Mouse (Mus musculus) ES-Bruce4 (cell line): Measurements from ENCODE around the gene Glg1. TPM values are rescaled to one million over a fixed set of nuclear protein-coding genes. Genes with fewer than 3 reads are reported as not detected.

Experiments
- H3K27ac ChIP-seq: 2 replicates; pipeline ENCODE4 v1.5.1; 2012; ENCODE audit warnings: low read length, inconsistent platforms; ENCODE audit not compliant: insufficient read depth
- H3K27me3 ChIP-seq: 2 replicates; pipeline ENCODE4 v1.6.1; 2012; ENCODE audit warnings: mild to moderate bottlenecking, low read length, inconsistent platforms; ENCODE audit not compliant: control insufficient read depth, poor library complexity, insufficient read depth, severe bottlenecking
- H3K36me3 ChIP-seq: 2 replicates; pipeline ENCODE4 v1.6.1; 2012; ENCODE audit warnings: inconsistent platforms, mild to moderate bottlenecking, low read length, moderate library complexity; ENCODE audit not compliant: control insufficient read depth, poor library complexity, insufficient read depth, severe bottlenecking
- H3K4me1 ChIP-seq: one replicate; pipeline ENCODE4 v1.8.1; 2011; ENCODE audit warnings: low read length; ENCODE audit not compliant: control insufficient read depth, insufficient read depth
- H3K4me3 ChIP-seq: 2 replicates; pipeline ENCODE4 v1.5.1; 2011; ENCODE audit warnings: low read depth, mild to moderate bottlenecking, low read length
- H3K9ac ChIP-seq: 2 replicates; pipeline ENCODE4 v1.6.1; 2012; ENCODE audit warnings: low read depth, mild to moderate bottlenecking, inconsistent platforms; ENCODE audit not compliant: poor library complexity, severe bottlenecking
- H3K9me3 ChIP-seq: replicated peaks from 2 replicates; pipeline ENCODE4 v1.6.1; 2012; ENCODE audit warnings: mild to moderate bottlenecking, low read length, inconsistent platforms; ENCODE audit not compliant: control insufficient read depth, poor library complexity, insufficient read depth, severe bottlenecking
- CTCF ChIP-seq: IDR thresholded peaks from one replicate; pipeline ENCODE4 v1.8.1; 2011; ENCODE audit warnings: low read depth, low read length
- EP300 ChIP-seq: IDR thresholded peaks from 2 replicates; pipeline ENCODE4 v1.6.1; 2011; ENCODE audit warnings: low read depth, low read length; ENCODE audit not compliant: insufficient read depth
- POLR2A ChIP-seq: IDR thresholded peaks from one replicate; pipeline ENCODE4 v1.8.1; 2011; ENCODE audit warnings: low read length; ENCODE audit not compliant: insufficient read depth
- polyA plus RNA-seq: library from polyadenylated mRNA; stranded (reverse); fragments of >200 nt; gene quantifications from 2 replicates; pipeline ENCODE4 v1.2.4, GENCODE M21; 2011; ENCODE audit warnings: low read depth; ENCODE audit not compliant: missing spikeins, insufficient read depth, insufficient read length

The Glg1 gene
- polyA plus RNA-seq, 1 experiment = 78.3 TPM

GRCm38 (mm10) chr8:111299821-111300568 lies 41.0 kb upstream of the Glg1 start, which contains the start of gene Rfwd3:
Rfwd3 (minus strand) TSS chr8:111300222.
- H3K9me3 ChIP-seq = no peaks in the 10 kb centered on the region
- H3K27ac ChIP-seq = peak within 1 kb of the TSS; percentile 94
- peaks cover 19% of the 10 kb centered on the region for H3K36me3 ChIP-seq
- H3K27me3 ChIP-seq = no peaks in the 10 kb centered on the region
- peaks cover 2% of the 10 kb centered on the region for H3K4me1 ChIP-seq
- peak within 1 kb of the TSS; percentile 93 for H3K9ac ChIP-seq
- TF ChIP-seq CTCF (no peak), EP300 (no peak), POLR2A (peak; percentile 25)
- peak within 1 kb of the TSS; percentile 78 for H3K4me3 ChIP-seq

GRCm38 (mm10) chr8:111299363-111299820 lies 40.4 kb upstream of the Glg1 start:
- Histone ChIP-seq H3K27me3 (no peaks in the 10 kb centered on the region), H3K27ac (peak overlapping the region; percentile 58), H3K36me3 (peaks cover 25% of the 10 kb centered on the region), H3K4me1 (peaks cover 2% of the 10 kb centered on the region), H3K9me3 (no peaks in the 10 kb centered on the region), H3K9ac (peak overlapping the region; percentile 93), H3K4me3 (peak overlapping the region; percentile 78)
- no peak for TF ChIP-seq POLR2A
- no peak for TF ChIP-seq EP300
- no peak for TF ChIP-seq CTCF

- H3K9ac ChIP-seq = peak overlapping the region; percentile 26; the same call in 1 of the 2 replicates
- H3K36me3 ChIP-seq = peaks cover 38% of the 10 kb centered on the region
- no peaks in the 10 kb centered on the region for H3K27me3 ChIP-seq
- TF ChIP-seq CTCF (no peak), EP300 (no peak), POLR2A (no peak)
- H3K4me3 ChIP-seq = no peak overlapping the region
- no peak overlapping the region for H3K27ac ChIP-seq
- H3K9me3 ChIP-seq = no peaks in the 10 kb centered on the region
- H3K4me1 ChIP-seq = peaks cover 2% of the 10 kb centered on the region
Measured at GRCm38 (mm10) chr8:111298011-111298410, 39.0 kb upstream of the Glg1 start.

GRCm38 (mm10) chr8:111291733-111292132 lies 32.7 kb upstream of the Glg1 start:
- peaks cover 92% of the 10 kb centered on the region for H3K36me3 ChIP-seq
- H3K27ac ChIP-seq = peak overlapping the region; percentile 58; the same call in 1 of the 2 replicates

GRCm38 (mm10) chr8:111290586-111290985 lies 31.6 kb upstream of the Glg1 start:
- no peak for TF ChIP-seq CTCF
- no peak for TF ChIP-seq EP300
- TF ChIP-seq POLR2A = no peak
- peaks cover 93% of the 10 kb centered on the region for H3K36me3 ChIP-seq
- H3K27me3 ChIP-seq = no peaks in the 10 kb centered on the region

More at GRCm38 (mm10) chr8:111291733-111292132, 32.7 kb upstream of the Glg1 start:
- TF ChIP-seq CTCF (no peak), EP300 (no peak), POLR2A (no peak)
- Histone ChIP-seq H3K4me1 (no peaks in the 10 kb centered on the region), H3K4me3 (no peak overlapping the region), H3K27me3 (no peaks in the 10 kb centered on the region), H3K9me3 (no peaks in the 10 kb centered on the region), H3K9ac (no peak overlapping the region)

GRCm38 (mm10) chr8:111285603-111286002 lies 26.6 kb upstream of the Glg1 start:
- peaks cover 89% of the 10 kb centered on the region for H3K36me3 ChIP-seq
- no peak for TF ChIP-seq EP300
- TF ChIP-seq POLR2A = no peak
- no peak for TF ChIP-seq CTCF
- H3K9me3 ChIP-seq = no peaks in the 10 kb centered on the region
- H3K27me3 ChIP-seq = no peaks in the 10 kb centered on the region
- H3K27ac ChIP-seq = no peak overlapping the region
- no peak overlapping the region for H3K4me3 ChIP-seq
- H3K4me1 ChIP-seq = no peaks in the 10 kb centered on the region
- H3K9ac ChIP-seq = no peak overlapping the region

More at GRCm38 (mm10) chr8:111290586-111290985, 31.6 kb upstream of the Glg1 start:
- no peaks in the 10 kb centered on the region for H3K9me3 ChIP-seq
- H3K4me3 ChIP-seq = no peak overlapping the region
- no peaks in the 10 kb centered on the region for H3K4me1 ChIP-seq
- no peak overlapping the region for H3K27ac ChIP-seq
- no peak overlapping the region for H3K9ac ChIP-seq
